Mouse (Mus musculus) embryo, embryonic 11 days (tissue): ENCODE data around the gene Exoc6b.
"Not testable (repeated sequence)": the region's sequence is repeated elsewhere in the genome, so short reads cannot be mapped to it uniquely, and the experiment has no call there.

ENCODE experiments used
- DNase-seq: peaks from one replicate; pipeline ENCODE4 v3.0.0-alpha.2; 2015

Gene Exoc6b

DNA sequence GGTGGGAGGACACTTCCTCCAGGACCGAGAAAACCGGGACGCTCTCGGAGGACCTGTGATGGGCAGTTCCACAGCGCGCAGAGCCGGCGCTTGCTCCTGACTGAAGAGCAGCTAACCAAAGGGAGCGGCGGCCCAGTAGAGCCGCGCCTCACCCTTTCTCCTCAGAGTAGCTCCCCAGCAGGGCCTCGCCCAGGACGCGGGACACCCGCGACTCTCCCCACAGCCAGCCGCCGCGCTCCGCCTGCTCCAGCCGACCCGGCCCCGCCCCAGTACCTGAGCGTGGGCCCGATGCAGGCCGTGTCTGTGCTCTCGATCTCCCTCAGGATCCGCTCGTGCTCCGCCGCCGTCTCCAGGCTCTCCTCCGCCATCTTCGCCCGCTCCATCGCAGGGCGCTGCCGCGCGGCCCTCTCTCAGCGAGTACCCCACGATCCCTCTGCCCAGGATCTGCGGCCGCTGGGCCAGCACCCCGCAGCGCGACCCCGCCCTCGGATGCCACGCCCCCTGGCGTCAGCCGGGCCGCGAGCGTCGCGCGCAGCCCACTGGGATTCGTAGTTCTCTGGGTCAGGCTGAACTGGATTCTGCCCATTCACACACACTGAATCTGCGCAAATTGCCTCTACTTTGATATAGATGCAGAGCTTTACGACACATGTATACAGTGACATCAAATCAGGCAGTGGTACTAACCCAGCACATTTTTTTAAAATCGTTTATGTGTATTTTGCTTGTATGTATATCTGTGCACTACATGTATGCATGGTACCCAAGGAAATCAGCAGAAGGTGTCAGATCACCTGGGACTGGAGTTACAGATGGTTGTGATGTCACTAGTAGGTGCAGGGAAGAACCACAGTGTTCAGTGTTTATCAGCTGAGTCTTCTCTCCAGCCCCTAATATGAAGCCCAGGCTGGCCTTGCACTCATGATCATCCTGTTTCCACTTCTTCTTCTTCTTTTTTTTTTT is at the start of gene Exoc6b:
Gene Exoc6b, minus strand, starts transcription at position 491 of the 963 bp plus-strand sequence.
- peak; percentile 90 for DNase-seq

DNA sequence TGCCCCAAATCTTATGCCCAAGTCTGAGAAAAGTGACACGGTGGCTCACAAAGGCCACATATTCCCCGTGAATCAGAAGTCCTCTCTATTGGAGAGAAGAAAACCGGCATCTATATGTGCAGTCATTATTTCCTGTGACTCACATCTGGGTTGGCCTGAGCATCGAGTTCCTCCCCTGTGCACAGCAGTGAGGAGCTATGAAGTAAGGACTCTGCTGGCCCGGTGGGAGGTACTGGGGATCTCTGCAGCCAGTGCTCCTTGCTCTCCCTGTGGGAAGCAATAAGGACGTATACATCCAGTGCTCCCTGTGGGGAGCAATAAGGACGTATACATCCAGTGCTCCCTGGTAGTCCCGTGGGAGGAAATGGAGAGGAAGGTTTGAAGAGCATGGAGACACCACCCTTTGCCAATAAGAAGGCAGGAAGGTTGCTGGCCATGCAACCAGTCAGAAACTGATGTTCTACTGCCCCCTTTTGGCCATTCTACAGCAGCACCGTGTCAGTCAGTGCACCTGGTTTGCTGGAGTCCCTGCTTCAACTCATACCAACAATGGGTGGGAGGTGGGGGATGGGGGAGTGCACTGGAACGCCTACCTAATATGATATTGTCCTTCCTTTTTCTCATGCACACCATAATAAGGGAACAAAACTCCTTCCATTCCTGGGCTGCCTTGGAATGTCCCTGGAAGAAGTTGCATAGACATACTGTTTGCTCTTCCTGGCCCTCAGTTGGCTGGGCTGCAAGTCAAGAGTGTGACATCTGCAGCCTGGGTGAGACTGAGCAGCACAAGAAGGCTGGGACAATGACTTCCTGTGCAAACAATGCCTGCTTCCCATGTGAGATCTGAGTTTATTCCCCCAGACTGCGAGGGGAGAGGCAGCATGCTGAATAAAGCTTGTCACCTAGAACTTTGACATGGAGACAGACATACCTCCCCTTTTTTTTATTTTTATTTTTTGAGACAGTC is 48.5 kb upstream of the Exoc6b start:
- peak; percentile 81 for DNase-seq

DNA sequence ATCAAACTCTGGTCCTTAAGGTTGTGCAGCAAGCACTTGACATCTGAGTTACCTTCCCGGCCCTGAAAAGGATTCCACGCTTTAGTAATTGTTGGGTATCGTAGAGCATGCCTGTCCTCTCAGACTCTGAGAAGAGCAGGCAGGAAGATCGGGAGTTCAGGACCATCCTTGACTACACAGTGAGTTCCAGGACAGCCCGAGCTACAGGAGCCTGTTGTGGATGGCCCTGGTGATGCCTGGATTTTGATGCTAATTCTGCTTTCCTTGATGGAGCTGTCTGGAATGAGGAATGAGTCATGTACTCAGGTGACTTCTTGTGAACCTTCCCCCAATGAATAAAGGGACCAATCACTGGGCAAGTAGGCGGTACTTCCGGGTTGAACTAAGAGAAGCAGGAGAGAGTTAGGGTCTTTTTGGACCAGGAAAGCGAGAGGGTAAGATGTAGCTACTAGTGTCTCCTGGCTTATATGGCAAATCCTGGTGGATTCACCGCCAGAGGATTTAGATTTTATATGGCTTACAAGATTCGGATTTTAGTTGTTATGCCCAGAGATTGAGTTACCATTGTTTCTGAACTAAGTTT is 35.8 kb upstream of the Exoc6b start:
- no peak for DNase-seq

DNA sequence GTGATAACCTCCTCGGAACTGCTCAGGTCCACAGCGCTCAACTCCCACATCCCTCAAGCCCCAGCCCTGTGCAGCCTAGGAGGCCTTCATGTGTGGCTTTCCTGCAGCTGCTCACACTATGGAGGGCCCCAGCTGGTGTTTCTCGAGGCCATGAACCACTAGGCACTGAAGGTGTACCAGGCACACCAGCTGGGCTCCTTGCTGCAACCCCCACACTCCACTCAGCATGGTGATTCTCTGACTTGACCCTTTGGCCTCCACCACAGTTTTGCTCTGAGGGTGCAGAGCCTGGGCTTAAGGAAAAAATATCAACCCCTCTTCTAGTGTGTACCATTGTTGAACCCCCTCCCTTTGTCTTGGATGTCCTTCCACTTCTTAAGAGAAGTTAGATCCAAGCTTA is 34.0 kb upstream of the Exoc6b start:
- DNase-seq = no peak

GRCm38 (mm10) chr6:85096441-85096840 is 27.1 kb upstream of the Exoc6b start:
- DNase-seq = no peak

DNA sequence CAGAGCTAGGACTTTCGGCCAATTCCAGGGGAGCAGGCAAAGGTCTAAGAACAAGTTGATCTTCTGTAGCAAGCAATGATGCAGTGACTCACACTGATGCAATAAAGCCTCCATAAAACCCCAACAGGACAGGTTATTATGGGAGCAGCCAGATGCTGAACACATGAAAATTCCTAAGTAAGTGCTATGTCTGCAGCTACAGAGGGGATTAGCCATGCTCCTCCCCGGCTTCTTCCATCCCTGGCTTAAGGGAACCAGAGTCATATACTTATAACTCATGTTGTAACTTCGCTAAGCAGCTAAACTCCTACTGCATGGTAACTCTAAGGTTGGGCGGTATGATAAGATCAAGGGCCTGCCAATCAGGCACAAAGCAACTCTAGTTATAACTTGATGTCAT is 18.1 kb upstream of the Exoc6b start:
- DNase-seq = no peak

DNA sequence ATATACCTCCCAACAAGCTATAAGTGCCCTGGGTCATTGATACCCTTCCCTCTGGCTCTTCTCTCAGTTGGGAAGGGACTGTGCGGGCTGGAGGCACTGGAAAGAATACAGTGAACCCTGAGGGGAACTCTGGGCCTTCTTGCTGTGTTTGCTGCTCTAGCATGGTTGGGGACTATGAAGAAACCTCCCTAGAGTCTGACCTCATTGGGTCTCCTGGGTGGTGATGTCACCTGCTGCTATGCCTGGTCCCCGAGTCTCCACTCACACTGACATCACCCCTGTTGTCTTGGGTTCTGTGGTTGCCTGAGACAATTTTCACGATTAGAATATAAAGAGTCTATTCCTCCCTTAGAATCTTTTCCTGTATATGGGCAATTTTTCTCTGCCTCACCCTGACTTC is 17.3 kb upstream of the Exoc6b start:
- DNase-seq = no peak

GRCm38 (mm10) chr6:85076179-85076720 is 6.9 kb upstream of the Exoc6b start:
- not testable (repeated sequence) for DNase-seq

GRCm38 (mm10) chr6:85074996-85075395 is 5.7 kb upstream of the Exoc6b start:
- DNase-seq = no peak

DNA sequence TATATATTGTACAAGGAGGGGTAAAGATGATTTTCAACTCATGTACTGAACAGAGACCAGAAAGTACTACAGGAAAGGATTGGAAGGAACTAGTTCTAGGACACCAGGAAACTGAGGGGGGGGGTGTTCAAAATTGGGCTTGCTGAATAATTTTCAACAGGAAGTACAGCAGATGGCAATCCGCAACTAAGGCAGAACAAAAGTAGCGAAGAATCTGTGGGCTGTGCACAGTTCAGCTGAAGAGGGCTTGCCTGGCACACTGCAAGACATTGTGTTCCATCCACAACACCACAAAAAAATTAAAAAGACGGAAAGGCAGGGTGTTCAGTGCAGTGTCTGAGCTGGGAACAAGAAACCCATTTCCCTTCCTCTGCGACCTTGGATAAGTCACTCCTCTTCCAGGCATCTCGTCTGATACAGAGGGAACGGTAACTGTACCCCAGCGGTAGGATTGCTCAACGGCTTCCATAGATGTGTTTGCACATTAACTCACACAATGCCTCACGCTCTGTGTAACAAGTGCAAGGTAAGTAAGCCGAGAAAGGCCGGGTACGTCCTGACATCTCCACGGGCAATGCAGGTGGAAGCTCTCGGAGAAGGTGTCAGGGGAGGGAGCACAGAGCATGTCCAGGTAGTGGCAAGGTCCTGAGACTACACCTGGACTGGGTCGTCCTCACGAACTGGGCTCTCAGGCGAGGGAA is 841 bp downstream of the Exoc6b start:
- DNase-seq = peak; percentile 40

DNA sequence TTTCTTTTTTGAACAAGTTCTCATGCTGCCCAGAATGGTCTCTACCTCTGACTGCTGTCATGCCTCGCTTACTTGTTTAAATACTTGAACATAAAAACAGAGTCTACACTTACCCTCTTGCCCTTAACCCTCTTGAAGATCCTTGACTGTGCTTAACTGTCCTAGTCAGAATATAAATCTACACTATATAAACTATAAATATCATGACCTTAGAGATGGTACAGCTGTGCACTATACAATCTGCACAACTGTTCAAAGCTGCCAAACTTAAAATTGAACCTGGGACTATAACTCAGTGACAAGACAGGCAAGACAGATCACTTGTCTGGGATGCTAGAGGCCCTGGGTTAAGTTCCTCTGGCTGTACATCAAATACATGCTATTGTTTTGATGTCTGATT is 11.7 kb downstream of the Exoc6b start:
- no peak for DNase-seq

- no peak for DNase-seq
Observed at GRCm38 (mm10) chr6:85051109-85051508, 18.2 kb downstream of the Exoc6b start.

DNA sequence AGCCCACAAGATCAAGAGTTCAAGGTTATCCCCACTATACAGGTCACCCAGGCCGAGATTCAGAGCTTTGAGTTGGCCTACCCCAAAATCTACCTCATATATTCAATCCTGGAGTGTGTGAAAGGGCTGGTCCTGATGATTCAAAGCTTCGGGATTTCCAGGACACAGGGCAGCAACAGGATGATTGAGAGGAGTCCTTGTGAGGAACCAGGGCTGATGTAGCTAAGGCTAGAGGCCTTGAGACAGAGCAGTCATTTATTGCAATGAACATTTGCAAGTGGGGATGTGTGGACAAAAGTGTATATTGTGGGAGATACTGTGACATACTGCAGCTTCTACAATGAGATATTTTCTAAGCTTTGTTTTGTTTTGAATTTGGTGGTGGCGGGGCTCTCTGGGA is 22.8 kb downstream of the Exoc6b start:
- DNase-seq = no peak

DNA sequence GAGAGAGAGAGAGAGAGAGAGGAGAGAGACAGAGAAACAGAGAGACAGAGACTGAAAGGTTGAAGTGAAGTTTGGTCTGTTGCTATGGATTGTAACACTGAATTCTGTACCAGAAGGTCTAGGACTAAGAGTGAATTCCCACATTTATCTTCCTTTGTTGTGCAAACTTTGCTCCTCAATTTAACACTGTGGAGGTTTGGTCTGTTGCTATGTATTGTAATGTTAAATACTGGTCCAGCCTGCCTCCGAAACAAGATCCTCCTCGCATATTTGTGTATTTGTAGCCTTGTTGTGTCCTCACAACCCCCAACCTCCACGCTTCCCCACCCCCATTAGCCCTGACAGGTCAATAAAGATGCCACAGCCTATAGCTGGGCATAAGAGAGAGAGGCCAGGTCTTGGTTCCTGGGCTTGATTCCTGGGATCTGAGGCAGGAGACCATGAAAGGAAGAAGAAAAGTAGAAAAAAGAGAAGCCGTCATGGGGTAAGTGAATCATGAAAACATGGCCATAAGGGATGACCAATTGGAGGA is 24.6 kb downstream of the Exoc6b start:
- DNase-seq = peak; percentile 10

GRCm38 (mm10) chr6:85037677-85038076 is 31.6 kb downstream of the Exoc6b start:
- peak; percentile 79 for DNase-seq

GRCm38 (mm10) chr6:85029671-85030070 is 39.6 kb downstream of the Exoc6b start:
- no peak for DNase-seq

DNA sequence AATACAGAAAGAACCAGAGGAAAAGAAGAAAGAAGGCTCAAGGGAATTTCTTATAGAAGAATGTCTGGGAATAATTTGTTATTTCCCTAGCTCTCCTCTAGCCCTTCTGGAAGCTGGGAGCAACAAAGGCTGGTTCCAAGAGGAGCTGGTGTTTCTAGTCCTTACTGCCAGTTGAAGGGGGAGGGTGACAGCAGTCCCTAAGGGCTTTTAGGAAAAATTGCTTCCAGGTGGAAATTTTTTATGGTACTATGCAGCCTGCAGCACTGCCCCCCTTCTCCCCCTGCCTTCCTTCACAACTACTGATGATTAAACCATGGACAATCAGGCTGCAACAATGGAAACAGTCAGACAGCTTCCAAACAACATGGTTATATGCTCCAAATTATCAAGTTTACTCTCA is 44.9 kb downstream of the Exoc6b start:
- peak; percentile 50 for DNase-seq

GRCm38 (mm10) chr6:85017011-85017410 is 52.3 kb downstream of the Exoc6b start:
- peak; percentile 55 for DNase-seq

GRCm38 (mm10) chr6:85013906-85014305 is 55.4 kb downstream of the Exoc6b start:
- DNase-seq = no peak

- DNase-seq = no peak
Observed at GRCm38 (mm10) chr6:85010397-85010796, 58.9 kb downstream of the Exoc6b start.

GRCm38 (mm10) chr6:84995418-84995817 is 73.9 kb downstream of the Exoc6b start:
- no peak for DNase-seq

DNA sequence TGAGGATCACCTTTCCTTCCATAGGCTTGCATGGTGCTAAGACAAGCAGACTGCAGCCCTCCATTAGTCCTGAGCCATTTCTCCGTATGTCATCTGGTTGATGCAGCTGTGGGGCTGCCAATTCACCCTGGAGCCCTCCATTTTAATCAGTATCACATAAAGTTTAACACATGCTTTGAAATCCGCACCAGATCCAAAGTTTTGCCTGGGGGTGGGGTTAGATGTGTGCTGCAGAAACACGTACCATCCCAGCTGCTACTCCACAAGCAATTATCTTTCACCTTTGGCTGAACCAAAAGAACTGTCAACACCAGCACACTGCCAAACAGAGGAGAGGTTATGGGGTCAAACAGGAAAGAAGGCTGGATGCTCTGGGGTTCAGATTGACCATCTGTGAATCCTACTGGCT is 92.7 kb downstream of the Exoc6b start:
- DNase-seq = peak; percentile 68
